Mouse (Mus musculus) kidney, adult 9 months (tissue): Measurements from ENCODE around the gene Nr1h4.
"Not testable (repeated sequence)": the region's sequence is repeated elsewhere in the genome, so short reads cannot be mapped to it uniquely, and the experiment has no call there.

Experiments
- DNase-seq: peaks from one replicate; pipeline ENCODE4 v3.0.0; 2022

Gene Nr1h4

DNA sequence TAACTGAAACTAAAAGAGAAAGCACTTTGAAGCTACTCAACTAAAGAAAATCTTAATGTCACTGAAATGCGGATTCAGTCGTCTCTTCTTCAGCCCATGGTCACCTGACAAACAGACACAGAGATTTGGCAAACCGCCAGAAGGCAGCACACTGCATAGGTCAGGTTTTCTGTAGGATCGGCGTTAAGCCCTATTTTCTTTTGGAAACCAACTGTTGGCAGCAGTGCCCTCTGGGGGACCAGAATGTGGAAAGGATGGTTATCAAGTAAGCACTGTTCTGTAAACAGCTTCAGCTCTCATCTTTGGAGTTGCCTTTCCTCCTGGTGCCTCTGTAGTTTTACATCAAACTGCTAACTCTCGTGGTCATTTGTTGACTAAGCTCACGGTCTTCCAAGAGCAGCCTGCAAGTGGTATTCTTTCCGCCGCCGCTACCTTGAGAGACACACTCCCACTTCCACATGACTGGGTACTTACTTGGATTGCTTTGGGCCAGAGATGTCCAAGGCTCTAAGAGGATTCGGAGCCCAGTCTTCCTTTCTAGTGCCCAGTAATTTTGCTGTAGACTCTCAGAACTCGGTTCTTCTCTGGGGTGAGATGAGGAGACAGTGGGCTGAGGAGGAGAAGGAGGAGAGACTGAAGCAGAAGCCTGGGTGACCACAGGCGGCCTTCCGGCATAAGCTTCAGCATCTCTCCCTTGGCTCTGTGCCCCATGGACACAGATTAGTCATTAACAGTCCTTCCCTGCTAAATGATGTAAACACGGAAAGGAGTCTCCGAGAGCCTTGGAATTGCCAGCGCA lies at the start of gene Nr1h4:
TSS of gene Nr1h4 (minus strand) at position 657 of the 799 bp plus-strand sequence.
- DNase-seq = peak; percentile 89

DNA sequence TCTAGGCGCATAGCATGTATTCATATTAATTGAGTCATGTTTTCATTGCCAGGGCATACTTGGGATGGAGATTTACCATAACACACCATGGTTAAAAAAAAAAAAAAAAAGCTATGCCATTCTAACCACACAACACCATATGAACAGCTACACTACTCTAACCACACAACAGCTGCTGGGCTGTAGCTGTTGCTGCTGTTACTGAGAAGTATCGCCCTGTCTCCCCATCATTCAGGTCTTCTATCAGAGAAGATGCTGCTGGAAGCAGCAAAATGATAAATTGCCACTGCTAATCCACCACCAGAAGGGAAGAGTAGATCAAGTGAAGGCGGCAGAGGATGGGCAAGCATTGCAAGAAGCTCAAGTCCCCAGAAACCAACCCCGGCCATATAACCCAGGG lies 45.4 kb upstream of the Nr1h4 start:
- DNase-seq = no peak

DNA sequence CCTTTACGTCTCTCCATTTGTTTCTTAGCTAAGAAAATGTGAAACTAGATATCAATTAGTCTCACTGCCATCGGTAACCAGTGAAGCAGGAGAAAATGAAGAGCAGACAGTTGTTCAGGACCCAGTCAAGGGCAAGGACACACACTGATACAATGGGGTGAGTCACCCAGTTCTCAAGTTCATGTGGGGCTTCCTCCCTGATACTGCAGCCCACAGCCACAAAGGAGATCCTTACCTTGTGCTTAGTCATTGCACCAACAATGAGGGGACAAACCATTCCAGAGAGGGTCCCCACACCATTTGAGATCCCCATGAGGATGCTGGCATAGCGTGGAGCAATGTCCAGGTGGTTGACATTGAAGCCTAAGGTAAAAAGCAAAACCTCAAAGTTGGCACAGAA lies 44.3 kb upstream of the Nr1h4 start:
- no peak for DNase-seq

DNA sequence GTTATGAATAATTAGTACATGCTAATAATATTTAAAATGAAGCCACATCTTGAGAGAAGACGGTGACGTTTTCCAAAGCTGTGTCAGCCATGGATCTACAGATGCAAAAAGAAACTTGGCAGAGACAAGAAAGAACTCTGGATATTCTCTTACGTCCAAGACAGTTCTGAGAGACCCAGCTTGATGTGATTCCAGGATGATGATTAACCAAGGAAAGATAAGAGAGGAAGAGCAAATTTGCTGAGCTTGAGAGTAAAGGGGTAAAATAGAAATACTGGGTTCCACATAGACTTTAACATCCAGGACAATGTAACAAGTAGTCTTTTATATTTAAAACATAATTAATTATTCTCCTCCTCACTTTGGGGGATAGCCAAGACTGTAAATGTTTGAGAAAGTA lies 40.0 kb upstream of the Nr1h4 start:
- no peak for DNase-seq

DNA sequence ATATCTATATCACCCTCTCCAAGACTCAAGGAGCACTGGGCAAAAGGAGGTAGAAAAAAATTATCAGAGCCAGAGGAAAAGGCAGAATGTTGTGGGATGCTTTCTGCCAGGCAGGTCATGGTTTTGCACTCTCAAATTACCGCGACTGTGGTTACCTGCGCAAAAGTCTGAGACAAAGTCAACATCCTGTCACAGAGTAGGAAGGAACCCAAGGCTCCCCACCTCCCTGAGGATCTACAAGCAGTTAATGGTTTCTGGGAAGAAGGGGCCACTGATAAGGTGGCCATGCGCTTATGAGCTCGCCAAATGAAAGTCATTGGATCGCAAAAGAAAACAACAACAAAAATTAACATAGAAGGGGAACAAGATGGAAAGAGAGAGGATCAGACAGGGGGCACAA lies 39.6 kb upstream of the Nr1h4 start:
- no peak for DNase-seq

DNA sequence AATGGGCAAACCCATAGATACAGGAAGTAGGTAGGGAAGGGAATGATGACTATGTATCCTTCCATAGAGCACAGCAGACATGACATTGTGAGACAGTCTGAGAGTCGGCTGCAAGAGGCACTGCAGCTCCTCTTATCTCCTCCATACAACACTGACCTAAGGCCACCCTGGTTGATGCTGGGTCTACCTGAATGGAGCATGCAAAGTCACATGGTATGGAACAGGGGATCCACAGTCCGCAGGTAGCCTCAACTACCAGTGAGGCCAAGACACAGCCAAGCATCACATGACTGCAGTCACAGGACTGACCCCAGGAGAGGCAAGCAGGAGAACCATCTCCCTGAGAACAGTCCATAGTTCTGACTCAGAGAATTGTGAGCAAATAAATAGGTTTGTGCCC lies 34.0 kb upstream of the Nr1h4 start:
- no peak for DNase-seq

DNA sequence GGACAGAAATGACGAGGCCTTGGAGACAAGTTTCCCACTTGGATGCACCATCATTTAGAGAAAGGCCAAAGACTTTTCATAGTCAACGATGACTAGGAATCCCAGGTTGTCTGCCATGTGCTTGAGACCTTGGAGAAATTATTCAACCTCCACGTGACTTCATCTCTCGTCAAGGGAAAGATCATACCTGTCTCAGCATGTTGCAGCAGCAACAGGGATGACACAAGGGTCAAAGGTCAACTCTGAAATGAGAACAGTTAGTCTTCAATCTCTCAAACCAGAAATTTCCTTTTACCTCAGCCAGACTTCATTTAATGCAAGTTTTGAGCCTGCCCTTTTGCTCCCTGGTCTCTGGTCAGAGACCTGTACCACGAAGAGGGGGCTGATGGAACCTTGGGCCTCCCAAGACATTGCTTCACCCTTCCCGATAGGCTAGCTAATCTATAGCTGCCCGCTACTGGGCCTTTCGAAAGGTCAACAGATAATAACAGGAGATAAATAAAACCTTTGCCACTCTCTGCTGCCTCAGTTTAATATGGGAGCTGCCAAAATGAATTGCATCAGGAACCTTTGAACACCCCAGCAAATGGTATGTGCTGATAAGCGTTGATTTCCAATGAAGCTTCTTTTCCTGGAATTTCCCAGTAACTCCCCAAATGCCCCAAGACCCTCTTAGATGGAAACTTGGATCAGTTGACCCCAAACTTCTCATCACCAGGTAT lies 32.1 kb upstream of the Nr1h4 start:
- peak; percentile 41 for DNase-seq

DNA sequence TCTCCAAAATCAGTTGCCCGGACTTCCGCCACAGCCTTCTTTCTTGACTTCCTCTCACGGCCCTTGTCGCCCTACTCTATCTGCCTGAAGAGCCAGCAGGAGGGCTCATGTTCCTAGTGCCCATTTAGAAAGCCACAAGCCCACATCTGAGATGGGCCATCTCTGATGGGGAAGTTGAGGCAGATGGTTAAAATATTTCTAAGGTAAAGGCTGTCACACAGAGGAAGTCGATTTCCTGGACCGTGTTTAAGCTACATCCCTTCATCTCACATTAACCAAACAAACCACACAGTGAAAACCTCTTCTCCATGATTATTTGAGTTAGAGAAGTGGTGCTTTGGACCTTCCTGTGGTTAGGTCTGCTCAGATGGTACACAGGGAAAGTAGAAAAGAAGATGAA lies 28.7 kb upstream of the Nr1h4 start:
- DNase-seq = no peak

DNA sequence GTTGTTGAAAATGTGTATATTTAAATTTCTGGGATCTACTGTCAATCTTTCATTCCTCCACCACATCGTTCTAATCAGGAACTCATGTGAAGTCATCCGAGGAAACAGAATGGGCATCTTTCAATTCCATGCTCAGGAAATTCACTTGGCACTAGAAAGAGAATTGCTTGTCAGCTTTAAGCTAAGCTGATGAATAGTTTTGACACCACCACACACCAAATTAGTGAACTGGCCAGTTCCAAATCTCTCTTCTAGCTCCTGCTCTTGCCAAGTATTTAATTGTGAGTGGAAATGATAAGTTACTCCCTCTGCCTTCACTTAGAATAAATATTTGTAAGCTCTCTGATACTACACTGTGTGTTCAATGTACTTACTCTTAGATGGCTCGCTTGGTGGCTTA lies 26.0 kb upstream of the Nr1h4 start:
- DNase-seq = no peak

DNA sequence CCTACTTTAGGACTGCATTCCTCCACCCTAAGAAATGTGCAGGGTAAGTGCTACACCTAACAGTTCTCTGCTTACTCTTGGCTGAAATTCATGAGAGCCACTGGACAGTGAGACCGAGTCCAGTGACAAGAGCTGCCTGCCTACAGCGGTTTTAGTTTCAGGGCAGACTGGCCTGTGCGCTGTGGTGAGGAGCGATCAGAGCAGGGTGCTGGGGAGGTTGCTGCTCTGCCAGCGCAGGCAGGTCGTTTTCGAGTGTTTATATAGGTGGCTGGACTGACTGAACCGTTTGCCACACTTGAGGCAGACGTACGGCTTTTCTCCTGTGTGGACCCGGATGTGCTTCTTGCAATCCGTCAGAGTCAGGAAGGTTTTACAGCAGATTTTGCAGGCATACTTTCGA lies 21.5 kb upstream of the Nr1h4 start:
- not testable (repeated sequence) for DNase-seq

DNA sequence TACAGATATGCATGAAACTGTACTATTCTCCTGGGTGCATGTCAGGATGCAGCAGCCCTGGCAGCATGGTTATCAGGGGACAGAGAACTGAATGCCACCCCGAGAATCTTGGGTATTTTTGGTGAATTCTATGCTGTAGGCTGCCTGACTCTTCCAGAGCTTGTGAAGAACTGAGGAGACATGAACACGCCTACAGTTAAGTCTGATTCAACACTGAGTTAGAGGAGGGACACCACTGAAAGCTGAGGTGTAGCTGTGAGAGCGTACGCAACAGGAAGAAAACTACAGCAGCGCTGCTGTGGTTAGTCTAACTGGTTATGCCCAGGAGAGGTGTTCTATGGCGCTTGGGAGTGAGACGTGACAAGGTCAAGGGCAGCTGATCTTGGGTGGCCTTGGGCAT lies 20.5 kb upstream of the Nr1h4 start:
- DNase-seq = not testable (repeated sequence)

DNA sequence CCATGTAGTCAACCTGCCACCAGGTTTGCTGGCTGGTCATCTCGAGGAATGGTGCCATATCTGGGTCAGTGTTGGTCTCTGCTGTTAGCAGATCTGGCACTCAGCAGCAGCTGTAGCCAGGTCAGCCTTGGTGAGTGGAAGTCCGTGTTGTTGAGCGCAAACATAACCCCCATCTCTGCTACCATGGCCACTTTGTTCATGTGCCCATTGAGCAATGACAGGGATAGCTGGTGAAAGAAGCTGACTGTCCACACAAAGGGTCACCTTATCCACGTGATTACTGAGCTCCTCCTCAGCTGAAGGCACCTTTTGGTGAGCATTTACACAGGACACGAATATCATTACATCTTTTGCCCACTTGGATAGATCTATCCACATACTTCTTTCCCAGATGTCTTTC lies 19.6 kb upstream of the Nr1h4 start:
- no peak for DNase-seq

DNA sequence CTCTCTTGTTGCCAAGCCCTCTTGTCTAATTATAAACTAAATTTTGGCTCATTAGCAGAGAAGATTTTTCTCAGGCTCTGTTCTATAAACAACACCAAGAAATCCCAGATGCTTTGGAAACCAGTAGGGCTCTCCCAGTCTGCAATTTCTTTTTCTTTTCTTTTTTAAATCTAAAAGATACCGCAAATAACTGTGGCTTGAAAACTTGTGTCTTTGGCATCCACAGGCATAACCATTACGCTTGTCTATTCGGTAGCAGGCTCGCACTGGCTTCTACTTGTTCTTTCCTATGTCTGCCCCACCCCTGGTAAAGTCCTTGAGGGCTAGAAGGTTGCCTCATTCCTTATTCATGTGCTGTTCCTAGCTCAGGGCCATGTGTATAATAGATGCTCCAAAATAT lies 18.3 kb upstream of the Nr1h4 start:
- no peak for DNase-seq

DNA sequence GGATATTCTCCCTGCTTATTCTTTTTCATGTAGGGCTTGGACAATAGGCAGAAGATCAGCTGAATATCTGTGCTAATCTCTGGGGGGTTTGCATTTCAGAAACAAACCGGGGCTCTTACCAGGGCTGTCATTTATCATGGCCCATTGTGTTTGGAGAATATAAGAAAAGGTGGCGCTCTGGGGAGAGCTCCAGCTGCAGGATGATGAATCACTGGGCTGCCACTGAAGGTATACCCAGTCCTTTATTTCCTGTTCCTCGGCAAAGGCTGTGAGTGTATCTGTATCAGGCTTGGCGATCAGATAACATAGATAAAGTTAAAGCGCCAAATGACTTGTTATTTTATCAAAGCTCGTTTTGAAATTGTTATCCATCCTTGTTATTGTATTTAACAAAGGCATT lies 14.6 kb upstream of the Nr1h4 start:
- DNase-seq = no peak

DNA sequence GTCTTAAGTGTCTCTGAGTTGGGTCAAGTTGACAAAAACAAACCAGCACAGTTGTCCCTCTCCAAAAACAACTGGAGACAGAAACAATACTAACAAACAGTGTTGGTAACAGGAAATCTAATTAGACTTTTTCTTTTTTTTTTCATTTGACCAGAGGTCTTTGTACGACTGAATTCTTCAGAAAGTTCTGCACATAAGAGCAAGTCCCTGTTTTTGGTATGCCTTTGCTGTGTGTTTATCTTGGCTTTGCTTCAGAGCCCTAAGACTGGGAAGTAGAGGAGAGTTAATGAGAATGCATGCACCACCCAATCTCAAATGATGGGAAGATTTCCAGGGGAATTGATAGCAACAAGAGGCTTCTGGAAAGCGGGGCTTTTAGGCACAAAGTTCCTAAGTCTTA lies 13.6 kb upstream of the Nr1h4 start:
- DNase-seq = no peak

DNA sequence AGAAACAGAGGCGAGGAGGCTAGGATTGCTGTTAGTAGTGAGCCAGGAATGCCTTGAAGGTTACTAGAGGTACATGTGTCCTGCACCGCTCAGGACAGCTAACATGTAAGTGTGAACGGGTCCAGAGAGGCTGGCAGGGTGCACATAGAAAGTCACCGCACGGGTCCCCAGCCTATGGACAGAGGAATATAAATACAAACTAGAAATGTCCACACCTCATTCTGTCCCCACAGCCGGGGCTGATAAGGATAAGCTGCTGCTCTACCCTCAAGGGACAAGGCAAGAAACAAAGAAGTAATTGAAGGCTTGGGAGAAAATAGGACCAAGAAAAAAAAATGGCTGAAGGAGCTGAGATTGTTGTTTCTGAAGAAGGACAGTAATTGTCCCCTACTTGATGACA lies 10.5 kb upstream of the Nr1h4 start:
- no peak for DNase-seq

DNA sequence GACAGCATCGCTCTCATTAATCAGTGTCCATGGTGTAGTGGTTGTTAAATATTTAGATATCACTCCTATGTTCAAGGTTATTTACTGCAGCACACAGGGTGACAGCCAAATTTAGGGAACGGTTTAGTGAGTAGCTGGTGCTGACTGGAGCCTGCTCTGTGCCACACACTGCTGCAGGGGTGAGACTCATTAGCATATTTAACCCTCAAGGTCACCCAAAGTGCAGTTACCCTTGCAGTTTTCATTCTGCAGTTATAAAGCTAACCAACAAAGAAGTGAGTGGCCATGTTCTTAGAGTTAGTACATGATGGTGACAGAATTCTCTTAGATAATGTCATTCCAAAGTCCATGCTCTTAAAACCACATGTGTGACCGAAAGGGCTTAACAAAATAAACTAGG lies 8.9 kb upstream of the Nr1h4 start:
- peak; percentile 53 for DNase-seq

DNA sequence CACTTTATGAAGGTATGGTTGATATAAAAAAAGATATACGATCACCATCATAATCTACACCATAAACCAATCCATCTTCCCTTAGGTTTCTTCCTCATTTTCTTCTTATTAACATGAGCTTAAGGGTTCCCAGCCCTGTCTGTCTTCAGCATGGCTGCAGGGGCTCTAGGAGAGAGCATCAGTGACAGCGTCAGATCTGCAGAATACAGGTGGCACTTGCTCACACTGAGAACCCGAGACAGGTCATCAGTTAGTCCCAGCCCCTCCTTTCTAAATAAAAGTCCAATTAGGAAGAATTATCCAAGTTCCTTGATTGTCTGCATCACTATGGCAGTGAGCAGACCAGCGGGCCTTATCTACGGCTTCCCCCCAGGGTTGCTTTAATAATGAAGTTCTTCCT lies 934 bp downstream of the Nr1h4 start:
- no peak for DNase-seq

DNA sequence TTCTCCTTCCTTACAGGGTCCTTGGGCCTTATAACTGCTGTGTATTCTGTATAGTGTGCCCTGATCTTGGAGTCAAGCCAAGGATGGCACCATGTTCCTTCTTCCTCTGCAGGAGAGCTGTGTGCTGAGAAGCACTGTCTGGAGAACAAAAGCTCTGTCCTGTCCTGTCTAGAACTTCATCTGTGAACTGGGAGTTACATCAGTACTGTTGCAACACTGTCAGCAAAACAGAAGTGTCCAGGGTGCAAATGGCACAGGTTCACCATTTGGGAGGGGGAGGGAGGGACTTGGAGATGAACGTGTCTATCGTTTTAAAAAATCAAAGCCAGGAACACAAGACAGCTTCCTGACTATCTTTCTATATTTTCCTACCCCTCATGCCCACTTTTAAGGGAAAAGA lies 1.4 kb downstream of the Nr1h4 start:
- DNase-seq = peak; percentile 28

DNA sequence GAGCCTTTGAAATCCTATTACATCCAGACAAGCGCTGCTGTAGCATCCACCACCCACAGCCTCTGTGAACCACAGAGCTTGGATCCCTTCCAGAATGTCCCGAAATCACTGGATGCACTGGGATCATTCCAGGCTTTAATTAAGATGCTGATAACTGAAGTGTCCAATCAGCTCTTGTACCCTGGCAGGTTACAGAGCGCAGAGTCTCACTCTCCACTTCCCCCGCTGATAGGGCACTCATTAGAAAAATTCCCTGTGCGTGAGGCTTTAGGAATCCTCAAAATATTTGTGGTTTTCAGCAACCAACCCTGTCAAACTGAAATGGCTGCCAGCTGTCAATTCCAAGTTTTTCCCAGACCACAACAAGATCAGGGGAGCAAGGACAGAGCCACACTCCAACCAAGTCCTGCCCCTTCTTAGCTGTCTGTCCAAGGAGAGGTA lies 2.2 kb downstream of the Nr1h4 start:
- no peak for DNase-seq

DNA sequence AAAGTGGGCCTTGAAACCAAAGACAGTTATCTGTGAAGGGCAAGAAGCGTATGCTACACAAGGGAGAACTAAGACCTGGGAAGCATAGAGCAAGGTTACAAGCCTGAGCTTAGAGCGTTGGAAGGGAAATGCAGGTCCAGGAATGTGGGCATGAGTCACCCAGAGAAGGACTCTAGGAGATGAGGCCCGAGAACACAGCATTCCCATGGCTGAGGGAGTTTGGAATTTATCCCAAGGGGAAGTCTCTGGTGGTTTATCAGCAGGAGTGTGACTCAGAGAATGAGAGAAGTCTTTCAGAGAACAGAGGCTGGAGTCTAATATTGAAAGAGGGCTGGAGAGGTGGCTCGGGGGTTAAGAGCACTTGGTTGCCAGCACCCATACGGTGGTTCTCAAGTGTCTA lies 6.3 kb downstream of the Nr1h4 start:
- no peak for DNase-seq

DNA sequence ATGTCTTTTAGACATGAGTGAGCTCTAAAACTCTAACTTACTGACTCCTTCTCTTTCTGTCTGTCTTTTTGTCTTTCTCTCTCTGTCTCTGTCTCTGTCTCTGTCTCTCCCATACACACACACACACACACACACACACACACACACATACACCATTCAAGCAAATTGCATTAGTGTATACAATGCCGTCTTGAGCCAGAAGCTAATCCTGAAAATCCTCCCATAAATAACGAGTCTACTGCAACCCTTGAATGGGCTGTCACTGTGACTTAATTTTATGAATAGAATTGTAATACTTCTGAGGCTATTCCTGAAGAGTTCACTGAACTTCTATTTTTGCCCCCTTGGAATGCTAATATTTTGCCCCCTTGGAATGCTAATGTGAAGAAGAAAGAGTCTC lies 7.6 kb downstream of the Nr1h4 start:
- DNase-seq = no peak

DNA sequence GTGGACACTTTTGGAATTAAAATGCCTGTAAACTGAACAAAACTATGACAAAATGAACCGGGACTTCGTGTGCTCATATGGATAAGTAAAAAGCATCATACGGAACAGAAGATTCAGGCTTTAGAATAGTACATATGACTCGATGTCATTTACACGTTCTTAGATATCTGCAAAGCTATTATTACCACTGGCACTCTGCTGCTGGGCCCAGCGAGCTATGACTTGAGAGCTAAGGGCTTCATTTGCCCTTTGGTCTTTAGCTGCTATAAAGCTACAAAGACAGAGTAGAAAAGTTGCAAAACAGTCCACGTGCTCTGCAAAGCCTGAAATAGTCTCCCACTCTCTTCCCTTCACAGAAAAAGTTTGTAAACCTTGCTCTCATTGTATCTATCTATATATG lies 10.9 kb downstream of the Nr1h4 start:
- DNase-seq = peak; percentile 58

DNA sequence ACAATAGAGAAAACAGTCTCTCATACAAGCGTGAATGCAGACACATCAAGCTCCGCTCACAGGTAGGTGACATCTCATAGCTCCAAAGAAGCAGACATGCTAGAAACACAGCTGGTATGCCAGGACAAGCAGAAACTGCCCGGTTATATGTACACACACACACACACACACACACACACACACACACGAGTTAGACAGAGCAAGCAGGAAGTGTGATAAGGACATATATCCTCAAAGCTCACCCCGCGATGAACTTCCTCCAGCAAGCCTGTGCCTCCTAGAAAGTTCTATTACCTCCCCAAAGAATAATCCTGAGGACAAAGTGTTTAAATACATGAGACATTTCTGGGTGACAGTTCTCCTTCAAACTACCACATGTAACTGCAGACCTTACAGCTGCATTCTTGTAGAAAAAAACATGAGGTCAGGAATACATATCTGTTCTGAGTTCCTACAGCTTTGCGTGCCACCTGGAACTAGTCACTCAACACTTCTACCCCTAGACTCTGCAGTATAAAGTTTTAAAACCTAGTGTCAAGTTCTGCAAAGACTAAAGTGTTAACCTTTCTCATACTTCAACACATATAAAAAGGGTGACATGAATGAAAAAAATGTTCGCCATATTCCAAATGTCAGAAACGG lies 11.5 kb downstream of the Nr1h4 start:
- no peak for DNase-seq
